Mouse (Mus musculus) heart, embryonic 11.5 days (tissue): ENCODE measurements around the gene Ntn1. TPM values are rescaled to one million over a fixed set of nuclear protein-coding genes. Genes with fewer than 3 reads are reported as not detected.

Source experiments
- ATAC-seq: fragments of 200-750 bp; cut with Nextera tagmentation; replicated peaks from 2 replicates; pipeline ENCODE4 v1.8.0; 2017; ENCODE audit warnings: moderate library complexity; ENCODE audit not compliant: insufficient number of reproducible peaks, low FRiP score, low TSS enrichment
- H3K27ac ChIP-seq: fragments of 300-500 bp; sonication (generic); 2 replicates; pipeline ENCODE4 v1.5.1; 2014; ENCODE audit warnings: mild to moderate bottlenecking, low read depth, low read length
- H3K27me3 ChIP-seq: fragments of 300-500 bp; sonication (generic); 2 replicates; pipeline ENCODE4 v1.6.1; 2014; ENCODE audit warnings: mild to moderate bottlenecking, low read length, mixed read lengths; ENCODE audit not compliant: control insufficient read depth, insufficient read depth
- H3K36me3 ChIP-seq: fragments of 300-500 bp; sonication (generic); 2 replicates; pipeline ENCODE4 v1.6.1; 2014; ENCODE audit warnings: mild to moderate bottlenecking, low read length, moderate library complexity, mixed read lengths; ENCODE audit not compliant: control insufficient read depth, insufficient read depth
- H3K4me1 ChIP-seq: fragments of 300-500 bp; sonication (generic); 2 replicates; pipeline ENCODE4 v1.6.1; 2014; ENCODE audit warnings: low read length; ENCODE audit not compliant: control insufficient read depth, insufficient read depth
- H3K4me2 ChIP-seq: fragments of 300-500 bp; sonication (generic); 2 replicates; pipeline ENCODE4 v1.6.1; 2014; ENCODE audit warnings: mild to moderate bottlenecking, moderate library complexity
- H3K4me3 ChIP-seq: fragments of 300-500 bp; sonication (generic); 2 replicates; pipeline ENCODE4 v1.5.1; 2014; ENCODE audit warnings: low read depth, low read length
- H3K9ac ChIP-seq: fragments of 300-500 bp; sonication (generic); 2 replicates; pipeline ENCODE4 v1.6.1; 2014; ENCODE audit warnings: mild to moderate bottlenecking, low read depth, low read length, moderate library complexity
- H3K9me3 ChIP-seq: fragments of 300-500 bp; sonication (generic); replicated peaks from 2 replicates; pipeline ENCODE4 v1.6.1; 2016; ENCODE audit warnings: low read length; ENCODE audit not compliant: control insufficient read depth
- WGBS: fragments of 180-500 bp; shearing (Covaris S2); extraction: QIAGEN DNeasy Blood & Tissue Kit; methylation state at CpG from one replicate; pipeline ENCODE4 v1.1.7; 2014; ENCODE audit not compliant: insufficient replicate concordance; 5-methylcytosine and 5-hydroxymethylcytosine counted together
- polyA plus RNA-seq: library from polyadenylated mRNA; unstranded; fragments of >200 nt; fragmentation: Nextera tagmentation; extraction: Ambion mirVana; gene quantifications from 2 replicates; pipeline ENCODE4 v1.2.1, GENCODE M21; 2014

The Ntn1 gene
- polyA plus RNA-seq, 1 experiment from 2014 or later: 6.8 TPM

DNA sequence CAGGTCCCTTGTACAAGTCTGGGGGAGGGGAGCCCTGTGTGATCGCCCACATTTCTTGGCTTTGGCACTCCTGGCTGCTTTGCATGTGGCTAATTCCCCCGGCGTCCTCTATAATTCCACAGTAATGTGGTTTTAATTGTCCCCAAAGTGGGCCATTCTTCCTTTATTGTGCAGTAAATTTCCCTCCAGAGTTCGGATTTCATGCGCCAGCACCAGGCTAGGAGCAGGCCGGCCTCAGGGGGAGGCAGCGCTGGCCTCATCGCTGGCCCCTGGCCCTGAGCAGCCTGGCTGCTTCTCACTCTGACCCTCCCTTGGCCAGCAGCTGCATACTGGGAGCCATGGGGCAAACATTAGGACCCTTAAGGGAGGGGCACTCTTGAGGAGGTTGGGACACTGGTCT, 110.0 kb downstream of the Ntn1 start:
- Histone ChIP-seq H3K4me3 (no peak overlapping the region), H3K4me2 (no peak overlapping the region), H3K27me3 (peaks cover 2% of the 10 kb centered on the region; the same call in 1 of the 2 replicates), H3K4me1 (peaks cover 18% of the 10 kb centered on the region), H3K36me3 (no peaks in the 10 kb centered on the region), H3K9me3 (no peaks in the 10 kb centered on the region), H3K9ac (no peak overlapping the region), H3K27ac (no peak overlapping the region)
- no peak for ATAC-seq
- 82% methylated on average over 8 of the region's 8 CpGs for WGBS

DNA sequence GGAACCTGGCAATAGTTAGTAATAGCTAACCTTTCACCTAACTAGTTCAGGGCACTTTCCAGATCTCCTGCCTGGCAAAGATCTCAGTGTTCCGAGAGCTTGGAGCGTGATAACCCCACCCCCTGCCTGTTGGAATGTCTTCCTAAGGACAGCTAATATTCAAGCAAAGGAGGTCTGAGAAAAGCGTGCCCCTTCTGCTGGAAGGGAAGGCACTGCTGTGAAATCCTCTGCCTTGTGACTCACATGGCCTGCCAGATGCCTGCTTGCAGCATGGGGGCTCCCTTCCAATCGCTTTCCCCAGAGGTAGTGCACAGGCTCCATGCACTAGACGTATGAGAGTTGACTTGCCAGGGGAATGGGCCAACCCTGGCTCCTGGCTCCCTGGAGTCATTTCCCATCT, 113.3 kb downstream of the Ntn1 start:
- Histone ChIP-seq H3K9me3 (no peaks in the 10 kb centered on the region), H3K4me3 (no peak overlapping the region), H3K36me3 (no peaks in the 10 kb centered on the region), H3K4me1 (peaks cover 19% of the 10 kb centered on the region), H3K27ac (no peak overlapping the region), H3K27me3 (peaks cover 2% of the 10 kb centered on the region; the same call in 1 of the 2 replicates), H3K9ac (no peak overlapping the region), H3K4me2 (no peak overlapping the region)
- WGBS: 66% methylated on average over 5 of the region's 5 CpGs
- no peak for ATAC-seq

DNA sequence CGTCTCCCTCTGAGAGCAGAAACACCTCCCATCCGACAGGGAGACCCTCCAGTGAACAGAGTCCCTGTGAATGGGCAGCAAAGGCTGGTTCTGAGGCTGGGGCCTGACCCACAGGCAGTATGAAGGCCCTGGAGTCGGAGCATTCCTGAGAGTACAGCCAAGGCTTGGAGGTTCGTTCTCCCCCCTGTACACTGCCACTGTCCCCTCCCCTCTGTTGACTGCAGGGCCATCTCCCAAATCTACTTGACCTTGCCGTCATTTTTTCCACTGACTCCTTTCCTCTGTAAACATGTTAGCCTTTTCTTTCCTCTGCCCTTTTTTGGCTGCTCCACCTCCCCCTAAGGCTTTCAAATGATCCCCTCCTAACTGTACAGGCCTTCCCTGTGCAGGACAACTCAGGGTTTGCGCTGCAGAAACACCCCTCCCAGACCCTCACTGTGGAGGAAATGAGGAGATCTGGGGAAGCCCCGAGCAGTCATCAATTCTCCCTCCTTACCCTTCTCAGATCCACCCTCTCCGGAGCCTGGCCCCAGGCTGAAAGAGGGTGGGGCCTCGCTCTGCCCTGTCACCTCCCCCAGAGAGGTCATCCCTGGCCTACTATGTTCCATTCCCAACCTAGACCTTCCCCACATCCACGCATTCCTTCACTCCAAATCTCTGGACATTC, 114.3 kb downstream of the Ntn1 start:
- H3K4me1 ChIP-seq: peaks cover 19% of the 10 kb centered on the region
- no peaks in the 10 kb centered on the region for H3K36me3 ChIP-seq
- no peak for ATAC-seq

DNA sequence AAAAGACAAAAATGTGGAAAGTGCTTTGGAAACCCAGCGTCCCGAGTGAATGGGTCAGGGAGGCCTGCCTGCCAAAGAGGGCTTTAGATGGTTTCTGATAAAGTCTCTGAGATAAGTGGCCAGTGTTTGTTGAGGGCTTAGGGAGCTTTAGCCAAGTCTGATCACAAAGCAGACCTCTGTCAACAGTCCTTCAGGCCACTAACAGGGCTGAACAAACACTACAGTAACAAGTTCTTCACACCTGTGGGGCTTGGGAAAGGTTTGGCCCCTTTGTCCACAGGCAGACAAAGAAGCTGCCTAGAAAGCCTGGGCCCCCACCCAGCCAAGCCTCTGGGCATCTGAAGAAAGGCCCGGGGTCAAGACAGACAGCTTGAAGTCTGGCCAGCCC, 114.9 kb downstream of the Ntn1 start:
- no peak overlapping the region for H3K4me3 ChIP-seq
- peak overlapping the region; percentile 0; the same call in 1 of the 2 replicates for H3K9ac ChIP-seq
- H3K27me3 ChIP-seq: peaks cover 2% of the 10 kb centered on the region; the same call in 1 of the 2 replicates
- no peaks in the 10 kb centered on the region for H3K9me3 ChIP-seq
- H3K36me3 ChIP-seq: no peaks in the 10 kb centered on the region
- no peak overlapping the region for H3K4me2 ChIP-seq
- H3K27ac ChIP-seq: peak overlapping the region; percentile 2; the same call in 1 of the 2 replicates
- 14% methylated on average over 3 of the region's 3 CpGs for WGBS
- ATAC-seq: no peak
- H3K4me1 ChIP-seq: peaks cover 22% of the 10 kb centered on the region

More for the DNA sequence above, 114.3 kb downstream of the Ntn1 start:
- H3K27ac ChIP-seq: peak overlapping the region; percentile 2; the same call in 1 of the 2 replicates
- H3K4me3 ChIP-seq: no peak overlapping the region
- WGBS: 34% methylated on average over 10 of the region's 10 CpGs
- no peaks in the 10 kb centered on the region for H3K9me3 ChIP-seq
- peaks cover 2% of the 10 kb centered on the region; the same call in 1 of the 2 replicates for H3K27me3 ChIP-seq
- H3K4me2 ChIP-seq: no peak overlapping the region
- H3K9ac ChIP-seq: peak overlapping the region; percentile 0; the same call in 1 of the 2 replicates

DNA sequence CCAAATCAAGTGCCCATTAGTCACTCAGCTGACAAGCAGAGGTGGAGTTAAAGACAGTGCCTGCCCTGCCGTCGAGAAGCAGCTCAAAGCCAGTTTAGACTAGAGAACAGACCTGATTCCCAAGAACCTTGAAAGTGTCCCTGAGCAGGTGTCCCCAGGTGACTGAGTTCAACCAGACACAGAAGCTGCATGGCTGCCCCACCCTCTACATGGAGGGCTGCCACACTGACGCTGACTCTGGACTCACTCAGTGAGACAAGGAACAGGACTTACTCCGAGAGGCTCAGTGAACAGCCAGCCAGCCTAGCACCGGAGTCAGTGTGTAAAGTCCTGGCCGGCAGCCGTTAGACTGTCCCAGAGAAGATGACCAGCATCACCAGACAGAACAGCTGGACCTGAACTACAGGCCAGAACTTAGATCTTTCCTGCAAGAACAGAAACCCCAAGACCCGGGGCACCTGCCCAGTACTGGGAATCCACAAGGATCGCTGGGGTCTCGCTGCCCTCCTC, 120.6 kb downstream of the Ntn1 start:
- Histone ChIP-seq H3K36me3 (no peaks in the 10 kb centered on the region), H3K4me2 (no peak overlapping the region), H3K4me1 (peaks cover 6% of the 10 kb centered on the region; the same call in 1 of the 2 replicates), H3K27me3 (peaks cover 7% of the 10 kb centered on the region; the same call in 1 of the 2 replicates), H3K9me3 (no peaks in the 10 kb centered on the region), H3K9ac (no peak overlapping the region), H3K4me3 (no peak overlapping the region), H3K27ac (no peak overlapping the region)
- ATAC-seq: no peak
- 62% methylated on average over 10 of the region's 10 CpGs for WGBS

DNA sequence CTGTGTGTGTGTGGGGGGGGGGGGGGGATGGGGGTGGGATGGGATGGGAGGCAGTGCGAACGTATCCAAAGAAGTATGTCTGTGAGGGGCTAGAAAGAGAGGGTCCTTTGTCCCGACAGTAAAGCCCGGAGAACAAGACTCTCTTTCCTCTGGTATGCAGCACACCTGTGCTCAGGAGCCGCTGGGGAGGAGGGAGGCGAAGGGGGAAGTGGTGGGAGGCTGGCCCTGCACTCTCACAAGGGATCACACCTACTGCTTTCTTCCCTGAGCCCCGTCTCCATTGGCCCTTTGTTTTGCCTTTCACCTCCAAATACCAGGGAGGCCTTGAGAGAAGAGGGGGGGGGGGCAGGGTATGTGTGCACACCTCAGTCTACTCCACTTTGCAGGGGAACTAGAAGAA, 123.7 kb downstream of the Ntn1 start:
- Histone ChIP-seq H3K4me3 (no peak overlapping the region), H3K36me3 (no peaks in the 10 kb centered on the region), H3K9ac (no peak overlapping the region), H3K4me1 (peaks cover 6% of the 10 kb centered on the region; the same call in 1 of the 2 replicates), H3K27ac (no peak overlapping the region), H3K9me3 (no peaks in the 10 kb centered on the region), H3K4me2 (no peak overlapping the region), H3K27me3 (peaks cover 11% of the 10 kb centered on the region; the same call in 1 of the 2 replicates)
- ATAC-seq: no peak
- WGBS: 45% methylated on average over 7 of the region's 7 CpGs

DNA sequence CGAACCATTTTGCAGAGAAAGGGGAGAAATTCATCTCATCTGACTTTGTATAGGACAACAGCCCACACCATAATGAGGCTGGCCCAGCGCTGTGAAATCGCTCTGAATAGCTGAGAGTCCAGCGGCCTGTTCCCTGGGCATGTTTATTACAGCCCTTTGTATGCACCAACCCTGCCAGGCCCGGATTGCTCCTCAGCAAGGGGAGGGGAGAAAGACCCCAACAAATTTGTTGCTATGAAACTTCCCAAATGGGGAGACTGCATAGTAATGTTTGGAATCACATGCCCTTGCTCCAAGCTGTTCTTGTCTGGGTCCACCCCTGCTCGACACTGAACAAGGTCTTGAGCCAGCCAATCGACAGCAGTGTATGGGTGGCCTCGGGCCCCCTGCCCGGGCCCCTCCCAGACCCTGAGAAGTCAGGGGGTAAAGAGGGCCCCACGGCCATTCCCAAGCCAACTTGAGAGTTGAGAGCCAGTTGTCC, 126.3 kb downstream of the Ntn1 start:
- H3K36me3 ChIP-seq: no peaks in the 10 kb centered on the region
- 70% methylated on average over 10 of the region's 10 CpGs for WGBS
- ATAC-seq: no peak

DNA sequence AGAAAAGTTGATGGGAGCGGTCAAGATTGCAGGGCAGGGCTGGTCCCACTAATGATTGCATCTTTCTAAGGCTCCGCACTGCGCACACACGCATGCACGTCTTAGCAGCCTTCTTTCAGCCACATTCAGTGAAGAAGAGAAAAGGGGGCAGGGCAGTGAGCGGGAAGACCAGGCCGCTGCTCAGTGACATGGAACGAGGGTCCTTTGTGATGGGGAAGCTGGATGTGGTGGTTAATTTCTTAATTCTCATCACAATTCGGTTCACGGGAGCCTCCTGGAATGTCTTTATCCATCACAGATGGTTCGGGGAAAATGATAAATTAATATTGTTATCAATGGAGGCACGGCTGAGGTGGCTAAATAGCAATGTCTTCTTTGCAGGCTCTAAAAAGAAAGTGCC, 126.8 kb downstream of the Ntn1 start:
- H3K27me3 ChIP-seq: peaks cover 10% of the 10 kb centered on the region; the same call in 1 of the 2 replicates
- H3K4me2 ChIP-seq: no peak overlapping the region
- no peaks in the 10 kb centered on the region for H3K36me3 ChIP-seq
- no peak overlapping the region for H3K9ac ChIP-seq
- 85% methylated on average over 12 of the region's 12 CpGs for WGBS
- H3K9me3 ChIP-seq: no peaks in the 10 kb centered on the region
- no peak for ATAC-seq
- H3K27ac ChIP-seq: no peak overlapping the region
- H3K4me3 ChIP-seq: no peak overlapping the region
- H3K4me1 ChIP-seq: no peaks in the 10 kb centered on the region

More for the DNA sequence above, 126.3 kb downstream of the Ntn1 start:
- peaks cover 11% of the 10 kb centered on the region; the same call in 1 of the 2 replicates for H3K27me3 ChIP-seq
- no peaks in the 10 kb centered on the region for H3K4me1 ChIP-seq
- no peak overlapping the region for H3K4me2 ChIP-seq
- H3K9ac ChIP-seq: no peak overlapping the region
- H3K4me3 ChIP-seq: no peak overlapping the region
- H3K27ac ChIP-seq: no peak overlapping the region
- H3K9me3 ChIP-seq: no peaks in the 10 kb centered on the region
